Mouse (Mus musculus) G1E (cell line): ENCODE data around the gene Phlda3.

Experiments used
- CTCF ChIP-seq: IDR thresholded peaks from 2 replicates; pipeline ENCODE4 v1.5.1; 2012; ENCODE audit warnings: low read depth, low read length, inconsistent platforms, mixed read lengths
- GATA1 ChIP-seq: IDR thresholded peaks from 2 replicates; pipeline ENCODE4 v1.6.1; 2012; ENCODE audit warnings: borderline replicate concordance, low read length, inconsistent platforms, mixed read lengths
- TAL1 ChIP-seq: conservative IDR thresholded peaks from 2 replicates; pipeline ENCODE4 v1.6.1; 2012; ENCODE audit warnings: low read depth, low read length, inconsistent platforms, mixed read lengths

DNA sequence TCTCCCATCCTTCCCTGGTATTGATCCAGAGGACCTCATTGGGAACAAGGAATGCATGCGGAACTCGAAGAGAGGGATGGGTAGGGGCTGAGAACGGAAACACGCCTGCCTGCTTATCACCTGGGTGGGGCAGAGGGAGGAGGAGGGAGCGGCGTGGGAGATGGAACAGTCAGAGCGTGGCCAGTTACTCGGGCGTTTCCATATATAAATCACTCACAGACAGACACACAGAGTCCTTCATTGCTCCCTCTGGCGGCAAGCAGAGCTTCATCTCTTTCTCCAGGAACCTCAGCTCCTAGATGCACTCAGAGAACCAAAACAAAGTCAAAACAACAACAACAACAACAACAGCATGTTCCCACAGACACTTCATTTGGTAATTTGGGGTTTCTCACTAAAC, 22.8 kb downstream of the Phlda3 start:
- TF ChIP-seq CTCF (no peak), GATA1 (no peak), TAL1 (no peak)
